Mouse (Mus musculus) bone marrow, adult 2 months (tissue): ENCODE measurements around the gene Hltf.

Source experiments
- CTCF ChIP-seq: fragments of 200-500 bp; IDR thresholded peaks from 2 replicates; pipeline ENCODE4 v1.5.1; 2011; ENCODE audit warnings: low read length, control low read depth; ENCODE audit not compliant: control insufficient read depth, insufficient read depth
- POLR2A ChIP-seq: fragments of 200-500 bp; IDR thresholded peaks from 2 replicates; pipeline ENCODE4 v1.6.1; 2011; ENCODE audit warnings: low read depth, mild to moderate bottlenecking, control low read depth, low read length, borderline replicate concordance; ENCODE audit not compliant: control insufficient read depth

GRCm38 (mm10) chr3:20119686-20120244, 62.2 kb downstream of the Hltf start:
- TF ChIP-seq CTCF (no peak), POLR2A (no peak)
